Mouse (Mus musculus): ENCODE measurements around the gene Elovl7. TPM values are rescaled to one million over a fixed set of nuclear protein-coding genes. Genes with fewer than 3 reads are reported as not detected.

Elovl7 gene
- polyA plus RNA-seq, 1 experiment: 11.9 TPM

DNA sequence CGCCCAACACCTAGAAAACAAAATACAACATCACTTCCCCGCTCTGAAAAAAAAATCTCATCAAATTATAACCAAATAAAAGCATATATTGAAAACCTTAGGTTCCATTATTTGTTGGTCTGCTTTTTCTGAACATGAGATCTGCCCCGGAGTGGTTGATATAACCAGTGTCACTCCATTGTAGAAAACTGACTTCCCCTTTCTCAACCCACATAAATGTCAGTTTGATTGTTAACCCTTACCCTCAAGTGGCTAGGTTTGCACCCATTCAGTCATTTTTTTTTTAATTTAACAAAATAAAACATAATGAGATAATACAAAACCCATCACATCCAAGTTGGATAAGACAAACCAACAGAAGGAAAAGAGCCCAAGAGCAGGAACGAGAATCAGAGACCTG, 76.1 kb downstream of the Elovl7 start:
- Histone ChIP-seq H3K4me3 (ENCODE audit: insufficient read depth, low read length) (no peak overlapping the region), H3K27ac (ENCODE audit: insufficient read depth, low read length) (no peak overlapping the region), H3K4me1 (ENCODE audit: control insufficient read depth, insufficient read depth, low read length) (no peaks in the 10 kb centered on the region)
- no peak for TF ChIP-seq CTCF (IDR thresholded peaks at IDR 0.05; ENCODE audit: extremely low read depth, insufficient read depth, low read length)
- TF ChIP-seq POLR2A (IDR thresholded peaks at IDR 0.05; ENCODE audit: extremely low read depth, insufficient read depth, low read length): no peak

GRCm38 (mm10) chr13:108297350-108298093, 83.3 kb downstream of the Elovl7 start:
- TF ChIP-seq POLR2A (IDR thresholded peaks at IDR 0.05; ENCODE audit: extremely low read depth, insufficient read depth, low read length) (peak; percentile 32; the same call in 1 of the 2 replicates), CTCF (IDR thresholded peaks at IDR 0.05; ENCODE audit: extremely low read depth, insufficient read depth, low read length) (no peak)
- Histone ChIP-seq H3K4me3 (ENCODE audit: insufficient read depth, low read length) (peak overlapping the region; percentile 4; the same call in 1 of the 2 replicates), H3K27ac (ENCODE audit: insufficient read depth, low read length) (peak overlapping the region; percentile 68; the same call in 1 of the 2 replicates), H3K4me1 (ENCODE audit: control insufficient read depth, insufficient read depth, low read length) (no peaks in the 10 kb centered on the region)

- TF ChIP-seq POLR2A (IDR thresholded peaks at IDR 0.05; ENCODE audit: extremely low read depth, insufficient read depth, low read length) (no peak), CTCF (IDR thresholded peaks at IDR 0.05; ENCODE audit: extremely low read depth, insufficient read depth, low read length) (no peak)
- Histone ChIP-seq H3K4me3 (ENCODE audit: insufficient read depth, low read length) (no peak overlapping the region), H3K4me1 (ENCODE audit: control insufficient read depth, insufficient read depth, low read length) (no peaks in the 10 kb centered on the region), H3K27ac (ENCODE audit: insufficient read depth, low read length) (no peak overlapping the region)
These were observed 84.0 kb downstream of the Elovl7 start for GRCm38 (mm10) chr13:108298241-108298640.

GRCm38 (mm10) chr13:108300346-108300950, 86.2 kb downstream of the Elovl7 start:
- TF ChIP-seq CTCF (IDR thresholded peaks at IDR 0.05; ENCODE audit: extremely low read depth, insufficient read depth, low read length) (peak; percentile 29), POLR2A (IDR thresholded peaks at IDR 0.05; ENCODE audit: extremely low read depth, insufficient read depth, low read length) (no peak)
- H3K4me3 ChIP-seq (ENCODE audit: insufficient read depth, low read length): no peak overlapping the region
- no peak overlapping the region for H3K27ac ChIP-seq (ENCODE audit: insufficient read depth, low read length)
- no peaks in the 10 kb centered on the region for H3K4me1 ChIP-seq (ENCODE audit: control insufficient read depth, insufficient read depth, low read length)

DNA sequence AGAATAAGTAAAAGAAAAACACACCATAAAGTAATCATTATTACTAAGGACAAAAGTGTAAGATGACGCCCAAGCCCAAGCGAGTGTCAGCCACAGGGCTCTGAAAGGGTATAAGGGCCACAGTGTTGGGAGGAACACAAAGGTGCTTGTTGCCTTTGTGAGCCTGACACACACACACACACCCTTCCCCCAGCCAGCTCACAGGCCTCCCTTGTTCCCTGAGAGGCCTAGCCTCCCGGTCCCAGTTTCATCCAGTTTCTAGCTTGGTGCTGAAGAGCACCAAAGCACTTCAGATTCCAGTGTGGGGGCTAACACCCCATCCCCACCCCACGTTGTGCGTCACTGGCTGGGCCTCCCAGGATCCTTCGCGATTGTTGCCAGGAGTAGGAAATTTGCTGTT, 87.2 kb downstream of the Elovl7 start:
- H3K27ac ChIP-seq (ENCODE audit: insufficient read depth, low read length): peak overlapping the region; percentile 85
- H3K4me1 ChIP-seq (ENCODE audit: control insufficient read depth, insufficient read depth, low read length): no peaks in the 10 kb centered on the region
- no peak overlapping the region for H3K4me3 ChIP-seq (ENCODE audit: insufficient read depth, low read length)
- 0 out of 2 replicates have a peak, but pooled peaks have one; percentile 12 for TF ChIP-seq POLR2A (IDR thresholded peaks at IDR 0.05; ENCODE audit: extremely low read depth, insufficient read depth, low read length)
- no peak for TF ChIP-seq CTCF (IDR thresholded peaks at IDR 0.05; ENCODE audit: extremely low read depth, insufficient read depth, low read length)

- Histone ChIP-seq H3K27ac (ENCODE audit: insufficient read depth, low read length) (no peak overlapping the region), H3K4me1 (ENCODE audit: control insufficient read depth, insufficient read depth, low read length) (no peaks in the 10 kb centered on the region), H3K4me3 (ENCODE audit: insufficient read depth, low read length) (no peak overlapping the region)
- no peak for TF ChIP-seq POLR2A (IDR thresholded peaks at IDR 0.05; ENCODE audit: extremely low read depth, insufficient read depth, low read length)
- TF ChIP-seq CTCF (IDR thresholded peaks at IDR 0.05; ENCODE audit: extremely low read depth, insufficient read depth, low read length): no peak
These were observed 88.9 kb downstream of the Elovl7 start for GRCm38 (mm10) chr13:108302957-108303675.

DNA sequence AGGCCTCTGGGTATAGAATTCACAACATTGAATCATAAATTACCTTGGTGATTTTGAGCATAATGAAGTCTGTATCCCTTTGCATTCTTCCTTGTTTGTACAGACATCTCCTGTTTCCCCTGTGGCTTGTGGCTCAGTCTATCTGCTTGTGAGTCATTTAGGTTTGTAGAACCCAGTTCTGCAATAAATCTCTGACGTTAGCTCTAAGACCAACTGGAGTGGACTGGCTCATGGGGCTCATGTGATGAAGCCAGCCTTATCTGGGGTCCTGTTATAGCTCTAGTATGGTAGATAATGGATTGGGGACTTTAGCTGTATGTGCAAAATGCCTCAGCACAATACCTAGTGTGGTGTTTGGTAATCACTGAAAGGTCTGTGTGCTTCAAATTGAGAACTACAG, 89.6 kb downstream of the Elovl7 start:
- no peaks in the 10 kb centered on the region for H3K4me1 ChIP-seq (ENCODE audit: control insufficient read depth, insufficient read depth, low read length)
- H3K27ac ChIP-seq (ENCODE audit: insufficient read depth, low read length): no peak overlapping the region
- TF ChIP-seq POLR2A (IDR thresholded peaks at IDR 0.05; ENCODE audit: extremely low read depth, insufficient read depth, low read length) (no peak), CTCF (IDR thresholded peaks at IDR 0.05; ENCODE audit: extremely low read depth, insufficient read depth, low read length) (no peak)
- no peak overlapping the region for H3K4me3 ChIP-seq (ENCODE audit: insufficient read depth, low read length)

DNA sequence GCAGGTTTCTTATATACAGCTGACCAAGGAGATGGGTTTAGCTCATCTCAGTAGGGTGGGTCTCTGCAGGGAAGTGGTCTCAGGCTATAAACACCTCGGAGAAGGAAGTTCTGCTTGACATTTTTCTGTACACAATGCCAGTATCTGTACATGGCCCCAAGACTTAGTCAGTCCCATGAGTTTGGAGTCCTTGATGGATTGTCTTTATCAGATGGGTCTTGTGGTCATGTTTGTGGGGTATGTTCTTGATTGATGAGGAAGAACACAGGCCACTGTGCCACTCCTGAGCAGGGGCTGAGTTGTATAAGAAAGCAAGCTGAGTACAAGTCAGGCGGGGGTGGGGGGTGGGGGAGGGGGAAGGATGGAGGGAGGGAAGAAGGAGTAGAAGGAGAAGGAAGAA, 90.5 kb downstream of the Elovl7 start:
- Histone ChIP-seq H3K4me3 (ENCODE audit: insufficient read depth, low read length) (no peak overlapping the region), H3K27ac (ENCODE audit: insufficient read depth, low read length) (no peak overlapping the region), H3K4me1 (ENCODE audit: control insufficient read depth, insufficient read depth, low read length) (no peaks in the 10 kb centered on the region)
- TF ChIP-seq CTCF (IDR thresholded peaks at IDR 0.05; ENCODE audit: extremely low read depth, insufficient read depth, low read length) (no peak), POLR2A (IDR thresholded peaks at IDR 0.05; ENCODE audit: extremely low read depth, insufficient read depth, low read length) (no peak)

DNA sequence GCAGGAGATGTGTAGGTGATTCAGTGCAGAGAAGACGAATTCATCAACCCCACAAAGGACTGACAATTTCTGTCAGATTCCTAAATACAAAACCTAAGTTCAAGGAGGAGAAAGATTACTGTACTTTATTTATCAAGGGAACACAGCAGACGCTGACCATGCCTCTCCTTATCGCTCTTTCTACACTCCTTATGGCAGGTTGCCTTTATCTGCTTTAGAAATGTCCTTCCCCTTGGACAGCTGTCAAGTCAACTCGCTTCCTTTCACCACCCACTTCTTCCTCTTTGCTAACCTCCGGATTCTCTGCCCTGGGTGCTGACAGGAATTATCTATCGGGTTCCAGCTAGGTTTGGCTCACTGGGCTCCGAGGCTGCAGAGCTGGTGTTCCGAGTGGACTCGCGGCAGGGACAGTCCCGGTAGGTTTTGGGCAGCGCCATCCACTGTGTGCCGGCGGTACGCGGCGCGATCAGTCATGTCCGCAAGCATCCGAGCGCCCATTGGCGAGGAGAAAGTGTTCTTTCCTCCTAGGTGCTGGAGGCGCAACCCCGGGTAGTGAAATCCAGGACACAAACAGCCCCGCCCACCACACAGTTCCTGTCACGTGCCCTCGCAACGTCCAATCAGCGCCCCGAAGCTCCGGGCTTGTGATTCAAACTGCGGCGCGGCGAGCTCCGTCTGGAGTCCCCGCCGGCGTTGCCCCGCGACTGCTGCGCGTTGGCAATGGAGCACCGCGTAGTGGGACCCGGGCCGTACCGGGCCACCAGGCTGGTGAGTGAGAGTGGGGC, 101.7 kb downstream of the Elovl7 start, which contains the start of gene Depdc1b:
TSS of gene Depdc1b (plus strand) at position 631 of the 785 bp plus-strand sequence.
- no peaks in the 10 kb centered on the region; the same call in 1 of the 2 replicates for H3K4me1 ChIP-seq (ENCODE audit: control insufficient read depth, insufficient read depth, low read length)
- TF ChIP-seq CTCF (IDR thresholded peaks at IDR 0.05; ENCODE audit: extremely low read depth, insufficient read depth, low read length) (no peak), POLR2A (IDR thresholded peaks at IDR 0.05; ENCODE audit: extremely low read depth, insufficient read depth, low read length) (no peak)
- no peak within 1 kb of the TSS; the same call in 1 of the 2 replicates for H3K27ac ChIP-seq (ENCODE audit: insufficient read depth, low read length)
- peak within 1 kb of the TSS; percentile 78 for H3K4me3 ChIP-seq (ENCODE audit: insufficient read depth, low read length)

Measured in cortical plate, adult 2 months (tissue).